Mouse (Mus musculus) cortical plate, adult 2 months (tissue): ENCODE measurements around the gene Hcrt. TPM values are rescaled to one million over a fixed set of nuclear protein-coding genes. Genes with fewer than 3 reads are reported as not detected.

Source experiments
- H3K27ac ChIP-seq: fragments of 200-500 bp; 2 replicates; pipeline ENCODE4 v1.5.1; 2012; ENCODE audit warnings: low read length, control low read depth, inconsistent platforms; ENCODE audit not compliant: insufficient read depth
- H3K4me1 ChIP-seq: fragments of 200-500 bp; 2 replicates; pipeline ENCODE4 v1.6.1; 2011; ENCODE audit warnings: low read length; ENCODE audit not compliant: control insufficient read depth, insufficient read depth
- H3K4me3 ChIP-seq: fragments of 200-500 bp; 2 replicates; pipeline ENCODE4 v1.5.1; 2011; ENCODE audit warnings: mild to moderate bottlenecking, low read length, control low read depth; ENCODE audit not compliant: insufficient read depth
- CTCF ChIP-seq: fragments of 200-500 bp; IDR thresholded peaks from 2 replicates; pipeline ENCODE4 v1.5.1; 2011; ENCODE audit warnings: mild to moderate bottlenecking, control low read depth, low read length; ENCODE audit not compliant: insufficient read depth; ENCODE audit errors: extremely low read depth
- POLR2A ChIP-seq: fragments of 200-500 bp; IDR thresholded peaks from 2 replicates; pipeline ENCODE4 v1.6.1; 2011; ENCODE audit warnings: mild to moderate bottlenecking, low read length, control low read depth; ENCODE audit not compliant: insufficient read depth; ENCODE audit errors: extremely low read depth
- polyA plus RNA-seq: library from polyadenylated mRNA; depleted of rRNA; stranded (reverse); fragments of >200 nt; gene quantifications from 2 replicates; pipeline ENCODE4 v1.2.3, GENCODE M21; 2012

Hcrt gene
- polyA plus RNA-seq, 1 experiment = 0.29 TPM

DNA sequence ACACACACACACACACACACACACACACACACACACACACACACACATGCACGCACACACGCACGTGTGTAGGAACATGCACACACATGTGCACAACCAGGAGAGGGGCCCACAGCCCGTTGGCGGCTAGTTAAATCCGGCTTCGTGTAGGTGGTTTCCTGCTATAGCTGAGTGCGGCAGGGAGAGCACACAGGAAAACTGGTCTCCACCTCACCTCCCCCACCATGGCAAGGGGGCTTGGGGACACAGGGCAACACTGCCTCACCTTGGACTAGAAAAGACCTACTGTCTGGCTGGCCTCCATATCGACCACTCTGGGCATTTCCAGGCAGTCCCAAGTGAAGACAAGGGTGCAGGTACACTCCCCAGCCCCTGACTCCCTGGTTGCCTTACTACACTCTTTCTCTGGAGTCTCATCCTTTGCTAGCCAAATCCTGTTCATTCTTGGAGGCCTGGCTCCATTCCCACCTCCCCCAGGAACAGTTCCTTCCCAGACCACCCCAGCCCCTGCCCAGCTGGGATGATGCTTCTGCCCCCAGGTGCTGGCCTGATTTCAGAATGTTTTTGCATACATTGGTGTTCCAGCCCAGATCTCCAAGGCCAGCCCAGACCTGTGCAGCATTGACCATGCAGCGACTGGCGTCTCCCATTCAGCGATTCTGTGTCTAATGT, 8.6 kb downstream of the Hcrt start:
- Histone ChIP-seq H3K4me1 (peaks cover 14% of the 10 kb centered on the region; the same call in 1 of the 2 replicates), H3K27ac (peak overlapping the region; percentile 67), H3K4me3 (no peak overlapping the region)
- TF ChIP-seq POLR2A (no peak), CTCF (no peak)

DNA sequence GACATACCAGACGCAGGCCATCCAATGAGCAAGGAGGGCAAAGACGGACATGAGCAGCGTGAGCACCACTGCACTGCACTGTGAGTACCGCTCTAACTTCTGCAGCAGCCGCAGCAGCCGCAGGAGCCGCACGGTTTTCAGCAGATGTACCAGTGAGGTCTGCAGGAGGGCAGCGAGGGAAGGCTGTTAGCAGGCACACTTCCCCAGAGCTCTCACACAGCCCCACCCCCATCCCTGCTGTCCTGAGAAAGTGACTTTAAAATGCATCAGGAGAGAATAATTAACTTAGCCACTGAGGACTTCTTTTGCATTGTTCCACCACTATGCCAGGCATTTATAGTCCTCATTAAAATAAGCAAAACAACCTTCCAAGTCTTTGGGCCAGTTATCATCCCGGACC, 10.4 kb downstream of the Hcrt start:
- Histone ChIP-seq H3K4me1 (peaks cover 16% of the 10 kb centered on the region; the same call in 1 of the 2 replicates), H3K4me3 (no peak overlapping the region), H3K27ac (0 out of 2 replicates have a peak overlapping the region, but pooled peaks have one; percentile 5)
- TF ChIP-seq POLR2A (no peak), CTCF (no peak)

DNA sequence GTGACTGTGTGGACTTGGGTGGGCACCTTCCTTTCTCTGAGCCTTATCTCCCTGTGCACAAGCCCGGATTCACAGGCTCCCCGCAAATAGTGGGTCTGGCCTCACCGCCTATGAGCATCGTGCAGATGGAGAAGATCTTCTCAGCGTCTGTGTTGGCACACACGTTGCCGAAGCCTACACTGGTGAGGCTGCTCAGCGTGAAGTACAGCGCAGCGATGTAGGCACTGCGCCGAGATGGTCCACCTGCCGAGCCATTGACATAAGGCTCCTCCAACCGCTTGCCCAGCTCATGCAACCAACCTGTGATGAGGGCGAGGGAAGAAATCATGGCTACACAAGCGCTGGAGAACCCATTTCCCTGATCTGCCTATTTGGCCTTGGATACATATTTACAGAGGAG, 12.6 kb downstream of the Hcrt start:
- Histone ChIP-seq H3K27ac (no peak overlapping the region; the same call in 1 of the 2 replicates), H3K4me3 (no peak overlapping the region), H3K4me1 (peaks cover 15% of the 10 kb centered on the region; the same call in 1 of the 2 replicates)
- TF ChIP-seq CTCF = no peak
- no peak for TF ChIP-seq POLR2A

DNA sequence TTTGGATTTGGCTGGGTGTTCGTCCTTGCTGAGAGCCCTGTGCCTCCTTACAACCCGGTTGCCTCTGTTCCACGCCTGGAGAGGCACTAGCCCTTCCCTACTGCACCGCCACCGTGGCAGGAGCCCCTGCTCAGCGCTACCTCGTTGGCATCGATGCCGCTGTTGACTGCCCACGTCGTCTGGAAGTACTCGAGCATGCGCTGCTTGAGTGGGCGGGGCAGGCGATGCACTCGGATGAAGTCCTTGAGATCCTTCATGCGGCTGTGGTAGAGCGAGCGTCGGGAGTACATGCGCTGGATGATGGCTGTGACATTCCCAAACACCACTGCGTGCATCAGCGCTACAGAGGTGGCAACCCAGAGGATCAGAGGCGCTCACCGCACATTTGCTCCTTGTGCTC, 13.3 kb downstream of the Hcrt start:
- no peak overlapping the region for H3K4me3 ChIP-seq
- H3K4me1 ChIP-seq = peaks cover 12% of the 10 kb centered on the region; the same call in 1 of the 2 replicates
- H3K27ac ChIP-seq = peak overlapping the region; percentile 12; the same call in 1 of the 2 replicates
- TF ChIP-seq CTCF = no peak
- no peak for TF ChIP-seq POLR2A

DNA sequence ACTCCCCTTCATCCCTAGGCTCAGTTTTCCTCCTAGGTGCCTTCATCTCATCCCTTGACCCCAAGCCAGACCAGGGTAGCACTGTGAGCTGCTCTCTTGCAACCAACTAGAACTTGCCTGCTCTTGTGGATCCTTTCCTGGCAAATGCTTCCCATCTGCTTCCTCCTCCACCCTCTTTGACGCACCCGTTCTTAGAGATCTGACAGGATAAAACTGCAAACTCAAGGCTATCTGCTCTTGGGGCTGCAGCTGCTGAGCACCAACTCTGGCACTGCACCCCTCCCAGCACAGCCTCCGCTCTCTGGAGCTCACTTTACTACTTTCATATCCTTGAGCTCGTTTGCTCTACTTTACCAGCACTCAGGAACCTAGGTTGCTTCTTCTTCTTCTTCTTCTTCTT, 14.1 kb downstream of the Hcrt start:
- TF ChIP-seq POLR2A (no peak), CTCF (no peak)
- Histone ChIP-seq H3K4me1 (peaks cover 10% of the 10 kb centered on the region; the same call in 1 of the 2 replicates), H3K27ac (no peak overlapping the region), H3K4me3 (no peak overlapping the region)

- Histone ChIP-seq H3K4me3 (no peak overlapping the region), H3K27ac (no peak overlapping the region), H3K4me1 (0 out of 2 replicates have a peak, but pooled peaks cover 4% of the 10 kb centered on the region)
- TF ChIP-seq CTCF (no peak), POLR2A (no peak)
Measured at GRCm38 (mm10) chr11:100747114-100747513, 15.6 kb downstream of the Hcrt start.

GRCm38 (mm10) chr11:100746546-100746945, 16.2 kb downstream of the Hcrt start:
- TF ChIP-seq CTCF (no peak), POLR2A (no peak)
- 0 out of 2 replicates have a peak, but pooled peaks cover 4% of the 10 kb centered on the region for H3K4me1 ChIP-seq
- H3K4me3 ChIP-seq = no peak overlapping the region
- H3K27ac ChIP-seq = no peak overlapping the region

- no peak overlapping the region for H3K27ac ChIP-seq
- no peak for TF ChIP-seq POLR2A
- TF ChIP-seq CTCF = peak; percentile 63
- H3K4me1 ChIP-seq = 0 out of 2 replicates have a peak, but pooled peaks cover 4% of the 10 kb centered on the region
- no peak overlapping the region for H3K4me3 ChIP-seq
Measured at GRCm38 (mm10) chr11:100745085-100745484, 17.6 kb downstream of the Hcrt start.

DNA sequence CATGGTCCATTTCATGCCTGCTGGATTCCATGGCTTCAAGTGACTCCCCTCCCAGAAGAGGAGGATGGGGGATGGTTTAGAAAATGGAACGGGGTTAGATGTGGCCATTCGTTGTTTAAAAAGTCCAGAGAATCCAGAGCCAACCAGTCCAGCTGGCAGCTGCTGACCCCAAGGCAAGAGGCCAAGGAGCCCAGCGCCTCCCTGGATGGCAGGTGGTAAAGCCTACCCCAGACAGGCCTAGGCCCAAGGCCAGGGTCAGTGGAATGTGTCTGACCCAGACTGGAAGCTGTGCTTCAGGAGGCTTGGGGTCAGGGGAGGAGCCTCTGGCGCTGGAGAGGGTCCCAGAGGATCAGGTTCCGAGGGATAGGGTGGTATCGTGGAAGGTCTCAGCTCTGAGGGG, 21.4 kb downstream of the Hcrt start:
- Histone ChIP-seq H3K4me3 (no peak overlapping the region), H3K4me1 (peaks cover 7% of the 10 kb centered on the region), H3K27ac (no peak overlapping the region)
- no peak for TF ChIP-seq CTCF
- TF ChIP-seq POLR2A = no peak

DNA sequence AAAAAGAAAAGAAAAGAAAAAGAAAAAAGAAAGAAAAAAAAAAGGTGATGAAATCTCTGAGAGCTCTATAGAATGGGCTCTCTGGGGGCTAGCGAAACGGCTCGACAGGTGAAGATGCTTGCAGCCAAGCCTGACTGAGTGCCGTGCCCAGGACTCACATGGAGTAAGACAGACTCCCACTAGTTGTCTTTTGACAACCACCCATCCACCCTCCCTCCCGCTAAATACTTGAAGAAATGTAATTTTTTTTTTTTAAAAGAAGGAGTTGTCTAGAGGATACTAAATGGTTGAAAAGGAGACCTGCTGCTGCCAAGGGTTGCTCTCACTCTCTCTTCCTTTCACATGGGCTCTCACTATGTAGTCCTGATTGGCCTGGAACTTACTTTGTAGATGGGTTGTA, 24.0 kb downstream of the Hcrt start:
- no peak for TF ChIP-seq POLR2A
- TF ChIP-seq CTCF = no peak
- H3K4me3 ChIP-seq = peak overlapping the region; percentile 42; the same call in 1 of the 2 replicates
- H3K4me1 ChIP-seq = peaks cover 9% of the 10 kb centered on the region
- no peak overlapping the region for H3K27ac ChIP-seq
